Mouse (Mus musculus) kidney, postnatal 25 days (tissue): ENCODE measurements at regions not wholly inside any gene's neighbourhood (a gene's known extent, or its start where the extent isn't known, plus 50 kb on each side); places are given as distances from the start of the nearest gene placed in this dataset.

Experiments used
- DNase-seq, 2 experiments: peaks; one replicate each; pipeline ENCODE4 v3.0.0; 2021; ENCODE audit warnings: mixed read lengths in 2 of 2

DNA sequence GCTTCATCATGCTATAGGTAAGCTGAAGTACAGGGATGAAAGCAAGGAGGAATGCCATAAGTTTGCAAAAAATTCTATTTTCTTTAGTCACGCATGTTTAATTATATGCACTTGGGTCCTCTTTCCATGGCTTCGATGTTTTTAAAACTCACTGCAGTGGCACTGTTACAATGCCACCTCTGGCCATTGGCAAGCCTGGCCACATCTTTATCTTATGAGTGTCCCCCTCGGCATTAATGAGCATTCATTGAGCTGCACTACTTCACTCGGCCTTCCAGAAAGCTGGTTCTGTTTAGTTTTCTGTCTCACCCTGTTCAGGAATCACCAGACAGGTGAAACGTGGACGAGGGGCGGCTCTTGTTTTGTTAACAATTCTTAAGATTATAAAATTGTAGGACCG lies 79.7 kb upstream of the Dnajc24 start:
- DNase-seq, result no peak

DNA sequence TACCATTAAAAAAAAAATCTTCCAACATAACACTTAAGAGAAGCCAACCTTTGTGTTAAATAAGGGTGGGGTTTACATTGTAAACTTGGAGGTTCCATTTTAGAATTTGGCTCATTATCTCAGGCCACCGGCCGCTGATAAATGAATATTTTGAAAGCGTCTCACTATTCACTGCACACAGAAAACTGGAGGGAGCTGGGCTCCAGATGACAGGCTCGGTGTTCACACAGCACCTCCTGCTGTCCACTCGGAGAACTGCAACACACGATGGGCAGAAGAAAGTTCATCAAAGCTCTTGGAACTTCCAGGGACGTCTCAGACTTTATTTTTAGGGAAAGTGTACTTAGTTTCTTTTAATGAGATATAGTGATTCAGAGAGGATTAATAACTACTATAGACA lies 78.6 kb upstream of the Dnajc24 start:
- peak; percentile 58 to 74 for DNase-seq

DNA sequence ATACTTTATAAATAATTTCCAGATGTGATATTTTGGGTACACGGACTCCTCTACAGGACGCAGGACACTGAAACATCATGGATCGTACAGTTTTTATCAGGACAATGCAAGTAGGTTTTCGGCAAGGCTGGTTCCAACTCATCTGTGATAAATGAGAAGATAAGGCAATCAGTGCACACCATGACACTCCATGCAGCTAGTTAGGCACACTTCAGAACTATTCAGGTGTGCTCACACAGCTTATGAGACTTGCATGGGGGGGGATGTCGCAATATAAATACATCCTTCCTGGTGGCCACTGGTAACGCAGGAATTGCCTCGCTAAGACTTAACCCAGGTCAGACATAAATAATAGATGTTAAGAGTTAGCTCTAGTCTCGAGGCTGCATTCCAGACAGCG lies 77.3 kb upstream of the Dnajc24 start:
- no peak for DNase-seq

DNA sequence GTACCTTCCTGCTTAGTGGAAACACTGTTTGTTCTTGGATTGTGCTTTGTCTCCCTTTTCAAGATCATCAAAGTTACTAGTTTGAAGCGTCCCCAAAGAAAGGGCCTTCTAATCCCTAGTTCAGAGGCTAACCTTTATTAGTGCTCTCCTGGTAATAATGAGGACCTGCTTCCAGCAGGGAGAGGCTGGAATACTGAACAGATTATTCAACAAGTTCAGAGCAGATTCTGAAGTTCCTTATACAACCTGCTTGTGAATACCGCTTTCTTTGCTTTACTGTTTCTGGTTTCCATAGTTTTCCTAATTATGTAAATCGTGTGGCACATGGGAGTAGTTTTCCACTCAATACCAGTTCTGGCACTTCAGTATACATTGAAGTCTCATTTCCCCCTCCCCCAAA lies 75.2 kb upstream of the Dnajc24 start:
- DNase-seq, result no peak

DNA sequence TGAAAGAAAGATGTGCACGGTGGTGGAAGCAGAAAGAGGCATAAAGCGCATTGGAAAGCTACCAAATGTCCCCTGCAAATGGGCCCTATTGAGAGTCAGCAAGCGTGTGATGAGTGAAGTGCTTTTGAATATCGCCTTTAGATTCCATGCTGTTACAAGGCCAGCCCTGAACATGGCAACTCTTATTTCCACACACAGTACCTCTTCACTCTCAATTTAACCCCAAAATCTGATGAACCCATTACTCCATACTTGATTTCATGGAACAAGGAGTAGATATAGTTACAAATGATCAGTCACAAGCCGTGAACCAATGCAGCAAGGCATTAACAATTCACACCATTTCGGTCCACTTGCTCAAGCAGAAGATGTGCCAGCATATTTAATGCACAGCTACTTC lies 71.1 kb upstream of the Dnajc24 start:
- no peak for DNase-seq

DNA sequence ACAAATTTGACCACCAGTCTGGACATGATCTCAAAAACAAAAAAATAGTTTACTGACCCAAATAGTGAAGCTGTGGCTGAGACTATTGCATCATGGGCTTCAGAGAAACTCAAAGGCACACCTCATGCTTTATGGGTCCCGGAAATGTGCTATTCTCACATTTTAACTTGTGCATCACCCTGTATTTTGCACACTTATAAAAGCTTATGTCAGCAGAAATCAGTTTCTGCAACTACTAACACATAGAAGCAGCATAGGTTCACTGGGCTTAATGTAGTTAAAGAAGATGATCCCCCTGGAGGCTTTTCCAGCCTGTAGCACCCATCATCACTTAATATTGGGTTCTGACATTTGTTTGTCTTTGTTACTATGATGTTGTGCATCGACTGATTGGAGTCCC lies 61.0 kb upstream of the Dnajc24 start:
- DNase-seq, result no peak
